Mouse (Mus musculus) B cell, adult 62 days (primary cell): ENCODE results near the gene Thrap3. TPM values are rescaled to one million over a fixed set of nuclear protein-coding genes. Genes with fewer than 3 reads are reported as not detected.

Experiments used
- total RNA-seq: library from RNA; stranded (reverse); gene quantifications from 4 replicates; pipeline ENCODE4 v1.2.4, GENCODE M21; 2023

The Thrap3 gene
- 570 to 644 TPM (median 635 TPM) in 4 replicates for total RNA-seq

GRCm38 (mm10) chr4:126202303-126203181, at the start of gene Thrap3:
Gene Thrap3, minus strand, starts transcription at chr4:126202760.

GRCm38 (mm10) chr4:126163067-126163659, 39.4 kb downstream of the Thrap3 start, which contains the start of gene Sh3d21:
Gene Sh3d21, minus strand, starts transcription at chr4:126163491.

GRCm38 (mm10) chr4:126147533-126148160, 54.9 kb downstream of the Thrap3 start, which contains the start of gene Eva1b:
Gene Eva1b, plus strand, starts transcription at chr4:126147744.

Other genes starting within 250 kb of the Thrap3 start
- gene Csf3r, start 178.2 kb downstream of the Thrap3 start, total RNA-seq, result 0.88 to 2.0 TPM (median 1.3 TPM) in 4 replicates
- 37.8 to 44.0 TPM (median 42.6 TPM) in 4 replicates for gene Mrps15, start 155.8 kb downstream of the Thrap3 start, total RNA-seq
- gene Oscp1, start 144.2 kb downstream of the Thrap3 start, total RNA-seq, result 0.18 to 2.2 TPM (median 0.66 TPM) in 3 of 4 replicates, not detected in the other
- gene Lsm10, start 106.1 kb downstream of the Thrap3 start, total RNA-seq, result 15.5 to 18.7 TPM (median 17.1 TPM) in 4 replicates
- gene Stk40, start 98.8 kb downstream of the Thrap3 start, total RNA-seq, result 39.6 to 45.1 TPM (median 42.4 TPM) in 4 replicates
- gene Eva1b, start 55.0 kb downstream of the Thrap3 start, total RNA-seq, result 3.1 to 4.8 TPM (median 4.1 TPM) in 4 replicates
- 0.23 to 1.3 TPM (median 0.83 TPM) in 4 replicates for gene Sh3d21, start 39.3 kb downstream of the Thrap3 start, total RNA-seq
- gene Map7d1, start 53.6 kb upstream of the Thrap3 start, total RNA-seq, result 45.8 to 61.0 TPM (median 54.2 TPM) in 4 replicates
- 39.9 to 47.8 TPM (median 42.9 TPM) in 4 replicates for gene Trappc3, start 59.6 kb upstream of the Thrap3 start, total RNA-seq
- not detected in 4 replicates for gene Col8a2, start 84.0 kb upstream of the Thrap3 start, total RNA-seq
- gene Adprhl2, start 118.9 kb upstream of the Thrap3 start, total RNA-seq, result 31.4 to 44.4 TPM (median 37.4 TPM) in 4 replicates
- gene Tekt2, start 122.9 kb upstream of the Thrap3 start, total RNA-seq, result not detected in 4 replicates
- 27.0 to 32.5 TPM (median 28.8 TPM) in 4 replicates for gene Ago3, start 226.8 kb upstream of the Thrap3 start, total RNA-seq